Mouse (Mus musculus) mammary gland, adult 2 months (tissue): ENCODE data around the gene Zbtb7b. TPM values are rescaled to one million over a fixed set of nuclear protein-coding genes. Genes with fewer than 3 reads are reported as not detected.

Source experiments
- polyA plus RNA-seq: library from polyadenylated mRNA; depleted of rRNA; stranded (reverse); fragments of >200 nt; gene quantifications from 2 replicates; pipeline ENCODE4 v1.2.3, GENCODE M21; 2012; ENCODE audit warnings: low replicate concordance; rRNA removed

Zbtb7b gene
- polyA plus RNA-seq, result 77.1 and 147 TPM in 2 replicates

GRCm38 (mm10) chr3:89394006-89394893 is at the start of gene Zbtb7b:
Zbtb7b (minus strand) TSS chr3:89394776.

GRCm38 (mm10) chr3:89436176-89437113 is 41.9 kb upstream of the Zbtb7b start, which contains the start of gene Pbxip1:
Pbxip1 (plus strand) TSS chr3:89436706.

GRCm38 (mm10) chr3:89430171-89431159 is 35.9 kb upstream of the Zbtb7b start, which contains the start of gene Pygo2:
Pygo2 (plus strand) TSS chr3:89430214.

GRCm38 (mm10) chr3:89418170-89418860 is 23.7 kb upstream of the Zbtb7b start, which contains the start of the genes Cks1b and Shc1:
Cks1b (minus strand) TSS chr3:89418383.
Shc1 (plus strand) TSS chr3:89418443.

GRCm38 (mm10) chr3:89411490-89412393 is 17.2 kb upstream of the Zbtb7b start, which contains the start of gene Flad1:
Flad1 (minus strand) TSS chr3:89411870.

GRCm38 (mm10) chr3:89402693-89403092 is 8.1 kb upstream of the Zbtb7b start, which contains the start of gene Lenep:
Lenep (minus strand) TSS chr3:89402793.

GRCm38 (mm10) chr3:89365153-89365485 is 29.5 kb downstream of the Zbtb7b start, which contains the start of gene Dcst1:
Dcst1 (minus strand) TSS chr3:89365253.

GRCm38 (mm10) chr3:89361675-89362074 is 32.9 kb downstream of the Zbtb7b start, which contains the start of gene Dcst2:
Dcst2 (plus strand) TSS chr3:89361975.

GRCm38 (mm10) chr3:89349869-89350501 is 44.6 kb downstream of the Zbtb7b start, which contains the start of gene Adam15:
Adam15 (minus strand) TSS chr3:89349996.

GRCm38 (mm10) chr3:89337721-89338578 is 56.6 kb downstream of the Zbtb7b start, which contains the start of gene Efna4:
Efna4 (minus strand) TSS chr3:89338028.

Other genes with a start within 250 kb of the Zbtb7b start
- gene Hcn3, start 234.6 kb downstream of the Zbtb7b start, polyA plus RNA-seq, result 1.7 and 5.4 TPM in 2 replicates
- gene Clk2, start 230.0 kb downstream of the Zbtb7b start, polyA plus RNA-seq, result 52.1 and 77.2 TPM in 2 replicates
- gene Scamp3, start 217.3 kb downstream of the Zbtb7b start, polyA plus RNA-seq, result 149 and 198 TPM in 2 replicates
- 60.1 and 120 TPM in 2 replicates for gene Fam189b, start 211.6 kb downstream of the Zbtb7b start, polyA plus RNA-seq
- 64.0 and 119 TPM in 2 replicates for gene Gba, start 191.8 kb downstream of the Zbtb7b start, polyA plus RNA-seq
- 50.0 and 62.6 TPM in 2 replicates for gene Thbs3, start 179.6 kb downstream of the Zbtb7b start, polyA plus RNA-seq
- 162 and 208 TPM in 2 replicates for gene Mtx1, start 167.7 kb downstream of the Zbtb7b start, polyA plus RNA-seq
- 12.4 and 14.5 TPM in 2 replicates for gene Muc1, start 165.7 kb downstream of the Zbtb7b start, polyA plus RNA-seq
- 189 and 281 TPM in 2 replicates for gene Krtcap2, start 148.8 kb downstream of the Zbtb7b start, polyA plus RNA-seq
- gene Trim46, start 148.5 kb downstream of the Zbtb7b start, polyA plus RNA-seq, result 10.8 and 22.3 TPM in 2 replicates
- 493 and 778 TPM in 2 replicates for gene Dpm3, start 135.4 kb downstream of the Zbtb7b start, polyA plus RNA-seq
- gene Slc50a1, start 124.2 kb downstream of the Zbtb7b start, polyA plus RNA-seq, result 258 and 285 TPM in 2 replicates
- 35.6 and 37.1 TPM in 2 replicates for gene Efna1, start 113.6 kb downstream of the Zbtb7b start, polyA plus RNA-seq
- gene Efna3, start 71.8 kb downstream of the Zbtb7b start, polyA plus RNA-seq, result 8.6 and 12.4 TPM in 2 replicates
- 6.3 and 14.3 TPM in 2 replicates for gene Efna4, start 56.7 kb downstream of the Zbtb7b start, polyA plus RNA-seq
- 232 and 296 TPM in 2 replicates for gene Adam15, start 44.8 kb downstream of the Zbtb7b start, polyA plus RNA-seq
- gene Dcst2, start 32.8 kb downstream of the Zbtb7b start, polyA plus RNA-seq, result 2.8 and 6.0 TPM in 2 replicates
- 1.5 and 1.9 TPM in 2 replicates for gene Dcst1, start 29.5 kb downstream of the Zbtb7b start, polyA plus RNA-seq
- gene Lenep, start 8.0 kb upstream of the Zbtb7b start, polyA plus RNA-seq, result 2.2 TPM in 1 of 2 replicates, not detected in the other
- 50.9 and 64.9 TPM in 2 replicates for gene Flad1, start 17.1 kb upstream of the Zbtb7b start, polyA plus RNA-seq
- gene Cks1b, start 23.6 kb upstream of the Zbtb7b start, polyA plus RNA-seq, result 18.1 and 21.4 TPM in 2 replicates
- gene Shc1, start 23.7 kb upstream of the Zbtb7b start, polyA plus RNA-seq, result 96.7 and 114 TPM in 2 replicates
- gene Pygo2, start 35.4 kb upstream of the Zbtb7b start, polyA plus RNA-seq, result 36.0 and 171 TPM in 2 replicates
- gene Pbxip1, start 41.9 kb upstream of the Zbtb7b start, polyA plus RNA-seq, result 54.5 and 82.1 TPM in 2 replicates
- gene Pmvk, start 59.8 kb upstream of the Zbtb7b start, polyA plus RNA-seq, result 44.4 and 46.6 TPM in 2 replicates
- 4.8 and 5.5 TPM in 2 replicates for gene Kcnn3, start 125.4 kb upstream of the Zbtb7b start, polyA plus RNA-seq